In the genomic region with DNA sequence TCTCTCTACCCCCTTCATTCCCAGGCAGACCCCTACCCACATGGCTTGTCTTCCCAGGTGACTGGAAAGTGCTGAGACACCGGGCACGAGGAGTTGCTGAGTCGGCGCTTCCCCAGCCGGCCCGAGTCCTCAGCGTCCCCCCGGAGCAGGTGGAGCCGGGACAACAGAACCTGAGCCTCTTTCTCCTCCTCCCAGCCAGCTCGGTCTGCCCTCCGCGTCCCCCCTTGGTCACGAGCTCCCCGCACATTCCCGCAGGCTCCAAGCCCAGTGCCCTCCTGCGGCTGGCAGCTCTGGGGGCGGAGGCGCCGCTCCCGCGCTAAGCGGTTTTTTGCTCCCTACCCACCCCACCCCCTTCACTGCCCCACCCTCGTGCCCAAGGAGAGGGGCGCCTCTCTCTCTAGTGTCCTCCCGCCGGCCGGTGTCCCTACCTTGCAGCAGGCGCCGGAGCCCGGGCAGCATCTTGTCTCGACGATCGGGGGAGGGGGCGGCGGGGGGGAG, we compare ENCODE assay signal across 7 mouse cellular contexts. TPM values are rescaled to one million over a fixed set of nuclear protein-coding genes. Genes with fewer than 3 reads are reported as not detected.
A peak's percentile ranks its signal among the peaks of the same experiment; 100 is the strongest.
DNase-seq lines count a peak whose midpoint lies in the region; ATAC-seq lines count a peak whose summit lies in the region.

A gene (minus strand): TSS at position 477 of the 498 bp plus-strand sequence.

- H3K4me1 ChIP-seq in lung, embryonic 15.5 days = peaks cover 55% of the 10 kb centered on the region
- H3K4me1 ChIP-seq in embryonic facial prominence, embryonic 13.5 days = peaks cover 50% of the 10 kb centered on the region
- peaks cover 28% of the 10 kb centered on the region for H3K4me1 ChIP-seq in hindbrain, embryonic 16.5 days (ENCODE audit: control insufficient read depth, insufficient read depth, low read depth, low read length)
- H3K4me1 ChIP-seq in liver, embryonic 15.5 days (replicated peaks) = peaks cover 44% of the 10 kb centered on the region

- peak within 1 kb of the TSS; percentile 58 for H3K4me3 ChIP-seq in lung, embryonic 15.5 days
- peak within 1 kb of the TSS; percentile 66 for H3K4me3 ChIP-seq in embryonic facial prominence, embryonic 13.5 days
- peak within 1 kb of the TSS; percentile 68 for H3K4me3 ChIP-seq in hindbrain, embryonic 16.5 days (ENCODE audit: low read length)
- H3K4me3 ChIP-seq in liver, embryonic 15.5 days (replicated peaks) = peak within 1 kb of the TSS; percentile 49

- H3K9me3 ChIP-seq in lung, embryonic 15.5 days = no peaks in the 10 kb centered on the region
- no peaks in the 10 kb centered on the region for H3K9me3 ChIP-seq in embryonic facial prominence, embryonic 13.5 days
- no peaks in the 10 kb centered on the region for H3K9me3 ChIP-seq in hindbrain, embryonic 16.5 days (ENCODE audit: control insufficient read depth, low read length)
- no peaks in the 10 kb centered on the region for H3K9me3 ChIP-seq in liver, embryonic 15.5 days (replicated peaks)

- no peak for ATAC-seq in lung, embryonic 15.5 days (ENCODE audit: borderline replicate concordance, extremely low read depth, low FRiP score, low TSS enrichment)
- ATAC-seq in embryonic facial prominence, embryonic 13.5 days (ENCODE audit: insufficient number of reproducible peaks, insufficient read depth, low FRiP score, low TSS enrichment, low read depth) = 0 out of 2 replicates have a peak, but pooled peaks have one; percentile 0
- peak; percentile 10 for ATAC-seq in hindbrain, embryonic 16.5 days
- no peak for ATAC-seq in liver, embryonic 15.5 days (ENCODE audit: insufficient read depth)

- DNase-seq in lung, postnatal 14 days = no peak
- no peak for DNase-seq in adipocyte (ENCODE audit: low spot score)
- no peak for DNase-seq in urinary bladder, postnatal 10 days (ENCODE audit: low spot score)

- H3K27ac ChIP-seq in lung, embryonic 15.5 days = no peak within 1 kb of the TSS
- no peak within 1 kb of the TSS for H3K27ac ChIP-seq in embryonic facial prominence, embryonic 13.5 days
- no peak within 1 kb of the TSS for H3K27ac ChIP-seq in hindbrain, embryonic 16.5 days (ENCODE audit: low read depth, low read length)
- H3K27ac ChIP-seq in liver, embryonic 15.5 days (replicated peaks) = no peak within 1 kb of the TSS

- WGBS in lung, embryonic 15.5 days = 2% methylated on average over 27 of the region's 35 CpGs
- 1% methylated on average over 34 of the region's 35 CpGs for WGBS in embryonic facial prominence, embryonic 13.5 days
- under 1% methylated on average over 33 of the region's 35 CpGs for WGBS in hindbrain, embryonic 16.5 days
- whole genome bisulfite sequencing in liver, embryonic 15.5 days (ENCODE audit: insufficient replicate concordance) = 1% methylated on average over 34 of the region's 35 CpGs

- no peaks in the 10 kb centered on the region for H3K36me3 ChIP-seq in lung, embryonic 15.5 days
- no peaks in the 10 kb centered on the region for H3K36me3 ChIP-seq in embryonic facial prominence, embryonic 13.5 days
- H3K36me3 ChIP-seq in hindbrain, embryonic 16.5 days (ENCODE audit: control insufficient read depth, insufficient read depth, low read length) = no peaks in the 10 kb centered on the region
- H3K36me3 ChIP-seq in liver, embryonic 15.5 days (replicated peaks) = no peaks in the 10 kb centered on the region

- H3K4me2 ChIP-seq in lung, embryonic 15.5 days = peak within 1 kb of the TSS; percentile 84
- peak within 1 kb of the TSS; percentile 82 for H3K4me2 ChIP-seq in embryonic facial prominence, embryonic 13.5 days
- peak within 1 kb of the TSS; percentile 100 for H3K4me2 ChIP-seq in hindbrain, embryonic 16.5 days (ENCODE audit: low read length)
- peak within 1 kb of the TSS; percentile 65 for H3K4me2 ChIP-seq in liver, embryonic 15.5 days

- H3K27me3 ChIP-seq in lung, embryonic 15.5 days = peaks cover 84% of the 10 kb centered on the region
- peaks cover 98% of the 10 kb centered on the region for H3K27me3 ChIP-seq in embryonic facial prominence, embryonic 13.5 days
- peaks cover 50% of the 10 kb centered on the region for H3K27me3 ChIP-seq in hindbrain, embryonic 16.5 days (replicated peaks; ENCODE audit: control insufficient read depth, insufficient read depth, low read length)
- peaks cover 100% of the 10 kb centered on the region for H3K27me3 ChIP-seq in liver, embryonic 15.5 days

- peak within 1 kb of the TSS; percentile 36 for H3K9ac ChIP-seq in lung, embryonic 15.5 days
- H3K9ac ChIP-seq in embryonic facial prominence, embryonic 13.5 days = peak within 1 kb of the TSS; percentile 65
- peak within 1 kb of the TSS; percentile 67 for H3K9ac ChIP-seq in hindbrain, embryonic 16.5 days (ENCODE audit: low read depth, low read length)
- no peak within 1 kb of the TSS for H3K9ac ChIP-seq in liver, embryonic 15.5 days

RNA-seq across cellular contexts. Expression of the gene that starts here (rescaled TPM):
- polyA plus RNA-seq in lung, embryonic 15.5 days (2015; fragmentation: Nextera tagmentation; extraction: Ambion mirVana) = 0.70 and 0.79 TPM in 2 replicates
- polyA plus RNA-seq in embryonic facial prominence, embryonic 13.5 days (2015; fragmentation: Nextera tagmentation; extraction: Ambion mirVana) = 1.0 and 1.3 TPM in 2 replicates
- polyA plus RNA-seq in hindbrain, embryonic 16.5 days (2015; fragmentation: Nextera tagmentation; extraction: Ambion mirVana) = 3.0 and 4.5 TPM in 2 replicates
- 0.09 TPM in 2 replicates for polyA plus RNA-seq in liver, embryonic 15.5 days (2015; fragmentation: Nextera tagmentation; extraction: Ambion mirVana)

Comparison
In these comparisons a context has a peak if more than half of its experiments do, and no peak if none do; other contexts are left out.
1. ATAC-seq: peak in embryonic facial prominence, embryonic 13.5 days (single experiment) and hindbrain, embryonic 16.5 days (single experiment); none in lung, embryonic 15.5 days (single experiment) and liver, embryonic 15.5 days (single experiment).
2. Peak in every context shown above with its lines, with median percentiles within 50 percentile points of each other: H3K4me2 ChIP-seq and H3K4me3 ChIP-seq.